Mouse (Mus musculus): ENCODE data around the gene Ppm1l. TPM values are rescaled to one million over a fixed set of nuclear protein-coding genes. Genes with fewer than 3 reads are reported as not detected.

Ppm1l gene
- polyA plus RNA-seq, 1 experiment from 2014 or later = 23.8 TPM

DNA sequence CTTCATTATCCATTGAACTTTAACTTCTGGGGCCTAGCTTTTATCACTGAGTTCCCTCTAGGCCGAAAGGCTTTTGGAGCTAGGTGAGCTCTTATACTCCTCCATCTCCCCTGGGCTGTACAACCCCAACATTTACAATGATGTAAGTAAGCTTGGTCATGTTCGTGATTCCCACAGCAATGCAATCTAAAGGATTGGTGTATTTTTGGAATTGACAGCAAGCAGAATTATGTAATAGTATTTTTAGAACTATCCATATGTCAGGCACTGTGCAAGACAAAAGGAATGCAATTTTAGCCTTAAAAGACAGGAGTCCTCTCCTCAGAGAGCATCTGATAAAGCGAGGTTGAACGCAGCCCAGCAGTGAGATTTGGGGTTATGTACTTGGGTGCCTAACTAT is 149.1 kb downstream of the Ppm1l start:
- peaks cover 31% of the 10 kb centered on the region for H3K4me1 ChIP-seq (replicated peaks)
- H3K9me3 ChIP-seq = no peaks in the 10 kb centered on the region
- no peak overlapping the region for H3K4me2 ChIP-seq (replicated peaks)
- 93% methylated on average over 4 of the region's 4 CpGs for WGBS
- no peak overlapping the region for H3K4me3 ChIP-seq (replicated peaks)
- no peak overlapping the region for H3K9ac ChIP-seq (replicated peaks)
- no peaks in the 10 kb centered on the region for H3K27me3 ChIP-seq
- no peaks in the 10 kb centered on the region for H3K36me3 ChIP-seq
- no peak for ATAC-seq
- no peak overlapping the region for H3K27ac ChIP-seq

DNA sequence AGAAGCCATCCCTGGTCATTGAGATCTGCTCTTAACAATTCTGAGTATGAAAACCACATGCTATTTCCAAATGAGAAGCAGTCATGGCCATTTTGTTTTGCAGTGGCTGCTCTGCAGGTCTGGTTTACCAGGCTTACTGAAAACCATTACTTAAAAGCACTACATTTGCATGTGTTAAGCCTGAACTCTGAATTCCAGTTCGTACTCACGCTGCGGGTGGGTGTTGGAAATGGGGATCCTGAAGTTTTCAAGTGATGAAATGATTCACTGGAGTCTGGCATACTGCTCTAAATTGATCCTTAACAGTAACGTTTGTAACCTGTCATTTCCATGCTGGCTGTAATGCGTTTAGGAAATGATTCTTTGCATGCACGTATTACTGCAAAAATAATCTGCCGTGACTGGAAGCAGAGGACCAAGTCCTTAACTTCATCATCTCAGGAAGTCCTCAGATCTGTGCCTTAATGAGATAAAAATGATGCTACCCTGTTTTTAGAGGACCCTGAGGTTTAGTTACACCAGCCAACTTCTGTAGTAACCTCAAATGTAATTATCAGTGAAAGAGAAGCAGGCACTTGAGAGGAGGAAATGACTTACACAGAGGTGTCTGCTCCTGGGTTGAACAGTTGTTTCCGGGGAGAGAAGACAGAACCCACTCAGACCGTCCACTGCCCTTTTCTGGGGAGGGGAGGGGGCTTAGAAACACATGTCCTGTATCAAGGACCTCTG is 151.8 kb downstream of the Ppm1l start:
- 49% methylated on average over 9 of the region's 9 CpGs for WGBS
- H3K4me1 ChIP-seq (replicated peaks) = peaks cover 33% of the 10 kb centered on the region
- H3K9me3 ChIP-seq = no peaks in the 10 kb centered on the region
- no peak for ATAC-seq
- no peak overlapping the region for H3K4me3 ChIP-seq (replicated peaks)
- H3K36me3 ChIP-seq = no peaks in the 10 kb centered on the region
- no peak overlapping the region for H3K9ac ChIP-seq (replicated peaks)
- H3K27ac ChIP-seq = no peak overlapping the region
- no peak overlapping the region for H3K4me2 ChIP-seq (replicated peaks)
- H3K27me3 ChIP-seq = no peaks in the 10 kb centered on the region

DNA sequence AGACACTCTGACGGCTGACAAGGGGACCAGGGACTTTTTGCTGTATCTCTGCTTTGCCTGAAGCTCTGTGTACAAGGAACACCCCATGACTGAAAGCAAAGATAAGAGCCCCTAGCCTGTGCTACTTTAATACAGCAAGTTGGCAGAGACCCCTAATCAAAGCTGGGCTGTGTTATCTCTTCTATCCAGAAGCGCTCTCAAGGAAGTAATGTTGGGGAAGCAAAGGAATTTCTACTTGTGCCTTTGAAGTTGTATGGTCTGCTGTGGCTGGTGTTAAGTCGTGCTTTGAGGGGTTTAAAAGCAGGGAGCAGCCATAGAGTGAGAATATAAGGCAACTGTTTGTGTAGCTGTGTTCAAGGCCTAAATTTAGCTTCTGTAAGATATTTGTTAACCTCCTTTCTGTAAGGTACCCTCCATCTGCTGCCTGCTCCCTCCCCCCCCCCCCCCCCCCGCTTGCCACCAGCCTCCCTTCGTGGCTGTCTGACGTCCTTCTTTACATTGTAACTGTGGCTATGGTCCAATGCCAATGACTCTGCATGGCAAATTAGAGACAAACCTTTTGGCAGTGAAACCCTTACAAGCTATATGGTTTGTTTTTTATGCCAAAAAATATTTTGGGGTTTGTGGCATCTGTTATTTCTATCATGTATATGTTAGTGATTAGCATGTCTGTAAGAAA is 152.9 kb downstream of the Ppm1l start:
- Histone ChIP-seq H3K36me3 (no peaks in the 10 kb centered on the region), H3K27me3 (no peaks in the 10 kb centered on the region), H3K27ac (peak overlapping the region; percentile 51; the same call in 1 of the 2 replicates), H3K4me1 (replicated peaks) (peaks cover 33% of the 10 kb centered on the region), H3K4me3 (replicated peaks) (no peak overlapping the region), H3K9ac (replicated peaks) (no peak overlapping the region), H3K9me3 (peaks cover 5% of the 10 kb centered on the region; the same call in 1 of the 2 replicates), H3K4me2 (replicated peaks) (no peak overlapping the region; the same call in 1 of the 2 replicates)
- 11% methylated on average over 5 of the region's 6 CpGs for WGBS
- ATAC-seq = peak; percentile 66

DNA sequence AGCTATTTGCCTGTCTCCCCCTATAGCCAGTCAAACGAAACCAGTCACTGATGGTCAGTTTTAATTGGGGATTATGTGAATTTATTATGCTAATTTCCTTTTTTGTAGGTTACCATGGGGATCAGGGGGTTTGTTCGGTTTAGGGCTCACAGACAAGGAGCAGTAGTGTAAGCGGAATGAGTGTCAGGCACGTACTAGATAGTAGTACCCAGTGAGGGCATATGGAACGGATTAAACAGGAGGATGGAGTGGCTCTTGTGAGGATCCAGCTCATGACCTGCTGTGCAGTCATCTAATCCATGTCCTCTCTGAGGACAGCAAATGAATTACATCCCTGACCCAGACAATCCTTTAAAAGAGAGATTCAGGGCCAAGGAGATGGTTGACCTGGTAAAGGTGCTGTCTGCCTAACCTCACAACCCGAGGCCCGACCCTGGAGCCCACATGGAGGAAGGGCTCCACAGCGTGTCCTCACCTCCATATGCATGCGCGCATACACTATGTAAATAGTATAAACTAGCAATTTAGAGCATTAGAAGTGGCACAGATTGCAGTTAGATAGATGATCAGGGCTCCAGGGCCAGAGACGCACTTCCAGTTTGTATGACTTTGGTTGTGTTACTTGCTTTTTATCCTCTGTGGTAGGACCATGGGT is 153.6 kb downstream of the Ppm1l start:
- Histone ChIP-seq H3K4me2 (replicated peaks) (no peak overlapping the region; the same call in 1 of the 2 replicates), H3K36me3 (no peaks in the 10 kb centered on the region), H3K9ac (replicated peaks) (no peak overlapping the region), H3K4me1 (replicated peaks) (peaks cover 33% of the 10 kb centered on the region), H3K27me3 (no peaks in the 10 kb centered on the region), H3K9me3 (peaks cover 5% of the 10 kb centered on the region; the same call in 1 of the 2 replicates), H3K27ac (peak overlapping the region; percentile 22), H3K4me3 (replicated peaks) (no peak overlapping the region)
- ATAC-seq = peak; percentile 92
- 45% methylated on average over 11 of the region's 11 CpGs for WGBS

DNA sequence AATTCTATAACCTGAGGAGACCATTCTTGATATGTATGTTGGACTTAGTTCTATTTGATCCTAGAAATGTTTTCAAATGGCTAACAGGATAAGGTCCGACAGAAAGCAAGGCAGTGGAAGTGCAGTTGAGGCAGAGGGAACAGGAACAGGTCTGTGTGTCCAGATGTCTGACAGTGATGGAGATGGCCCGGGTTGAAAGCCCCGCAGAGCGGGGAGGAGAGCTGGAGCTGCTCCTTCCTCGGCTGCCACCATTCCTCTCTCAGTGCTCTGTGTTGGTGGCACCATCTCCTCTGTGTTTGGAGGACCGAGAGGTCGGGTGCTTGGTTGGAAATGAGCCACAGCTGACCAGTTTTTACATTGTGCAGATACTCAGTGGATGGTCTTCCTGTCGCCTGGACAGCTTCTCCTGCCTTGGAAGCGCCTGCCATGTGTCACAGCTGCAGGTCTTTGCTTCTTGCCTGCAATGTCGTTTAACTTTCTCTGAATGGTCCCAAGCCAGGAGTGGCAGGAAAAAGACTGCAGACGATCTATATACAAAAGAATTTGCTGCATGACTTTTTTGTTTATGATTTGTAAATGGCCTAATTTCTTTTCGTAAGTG is 159.3 kb downstream of the Ppm1l start:
- Histone ChIP-seq H3K36me3 (no peaks in the 10 kb centered on the region), H3K9ac (replicated peaks) (no peak overlapping the region)

DNA sequence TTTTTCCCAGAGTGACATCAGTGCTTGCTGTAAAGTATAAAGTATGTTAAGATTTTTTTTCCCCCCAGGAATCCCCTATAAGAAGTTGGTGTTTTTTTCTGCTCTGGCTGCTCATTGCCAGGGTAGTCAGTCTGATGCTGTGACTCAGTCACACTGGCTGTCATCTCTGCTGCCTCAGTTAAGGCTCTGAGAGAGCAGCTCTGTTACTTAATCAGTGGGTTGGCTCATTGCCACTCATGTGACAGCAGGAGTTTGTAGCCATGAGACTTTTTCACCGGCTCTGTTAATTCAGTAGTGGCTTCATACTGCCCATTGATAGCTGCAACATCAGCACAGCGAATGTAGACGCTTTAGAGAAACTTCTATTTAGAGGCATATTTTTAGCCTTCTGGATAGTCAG is 163.3 kb downstream of the Ppm1l start:
- no peaks in the 10 kb centered on the region for H3K27me3 ChIP-seq
- no peaks in the 10 kb centered on the region for H3K36me3 ChIP-seq
- no peaks in the 10 kb centered on the region for H3K9me3 ChIP-seq
- WGBS = 60% methylated on average over 3 of the region's 3 CpGs
- ATAC-seq = no peak
- H3K4me2 ChIP-seq (replicated peaks) = no peak overlapping the region
- no peak overlapping the region for H3K9ac ChIP-seq (replicated peaks)
- H3K4me1 ChIP-seq (replicated peaks) = peaks cover 22% of the 10 kb centered on the region
- no peak overlapping the region for H3K4me3 ChIP-seq (replicated peaks)
- no peak overlapping the region for H3K27ac ChIP-seq

More for the DNA sequence above, 159.3 kb downstream of the Ppm1l start:
- no peak for ATAC-seq
- H3K27me3 ChIP-seq = no peaks in the 10 kb centered on the region
- H3K4me3 ChIP-seq (replicated peaks) = no peak overlapping the region
- H3K27ac ChIP-seq = no peak overlapping the region
- WGBS = 75% methylated on average over 12 of the region's 12 CpGs
- H3K4me1 ChIP-seq (replicated peaks) = peaks cover 20% of the 10 kb centered on the region
- H3K4me2 ChIP-seq (replicated peaks) = no peak overlapping the region
- peaks cover 5% of the 10 kb centered on the region; the same call in 1 of the 2 replicates for H3K9me3 ChIP-seq

DNA sequence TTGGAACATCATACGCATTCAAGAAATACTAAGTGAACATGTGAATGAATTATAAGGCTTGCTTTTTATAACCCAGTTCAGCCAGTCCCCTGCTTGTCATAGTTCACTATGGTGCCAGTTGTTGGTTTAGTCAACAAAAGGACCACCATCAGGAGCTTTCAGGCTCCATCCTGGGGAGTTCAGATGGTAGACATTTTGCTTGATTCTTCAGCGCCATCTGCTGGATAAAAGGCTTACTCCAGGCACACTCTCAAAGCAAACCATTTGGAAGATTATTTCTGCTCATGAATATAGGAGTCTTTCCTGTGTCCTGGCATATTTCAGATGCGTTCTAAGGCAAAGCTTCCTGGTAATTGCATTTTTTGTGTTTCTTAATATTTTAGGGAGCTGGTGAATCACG is 165.2 kb downstream of the Ppm1l start:
- ATAC-seq = peak; percentile 67
- peaks cover 15% of the 10 kb centered on the region for H3K4me1 ChIP-seq (replicated peaks)
- H3K27ac ChIP-seq = no peak overlapping the region
- 33% methylated on average over 4 of the region's 4 CpGs for WGBS
- H3K9ac ChIP-seq (replicated peaks) = no peak overlapping the region
- no peak overlapping the region for H3K4me2 ChIP-seq (replicated peaks)
- no peaks in the 10 kb centered on the region for H3K36me3 ChIP-seq
- no peaks in the 10 kb centered on the region for H3K9me3 ChIP-seq
- no peaks in the 10 kb centered on the region for H3K27me3 ChIP-seq
- no peak overlapping the region for H3K4me3 ChIP-seq (replicated peaks)

DNA sequence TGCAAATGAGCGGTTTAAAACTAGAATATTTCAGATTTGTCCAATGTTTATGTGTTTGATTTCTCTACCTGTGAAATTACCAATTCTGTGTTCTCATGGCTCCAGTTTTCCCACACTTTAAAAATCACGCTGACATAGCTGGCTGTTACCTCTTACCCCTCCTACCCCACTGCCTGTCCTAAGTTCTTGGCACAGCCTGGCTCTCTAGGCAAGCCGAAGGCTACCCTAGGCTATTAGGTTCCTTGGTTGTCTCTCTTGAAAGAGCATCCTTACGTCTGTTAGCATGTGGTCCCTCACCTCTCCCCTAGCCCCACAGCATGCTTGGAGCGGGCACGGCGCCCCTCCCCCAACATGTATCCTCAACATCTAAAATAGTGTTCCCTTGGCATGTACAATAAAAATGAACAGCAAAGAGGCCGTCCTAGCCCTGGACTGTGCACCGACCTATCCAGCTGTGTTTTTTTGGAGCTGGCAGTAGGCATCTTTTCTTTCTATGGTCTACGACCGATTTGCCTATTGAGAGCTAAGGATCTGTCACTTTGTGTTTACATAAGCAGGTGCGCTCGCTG is 167.4 kb downstream of the Ppm1l start:
- Histone ChIP-seq H3K4me1 (replicated peaks) (peaks cover 11% of the 10 kb centered on the region; the same call in 1 of the 2 replicates), H3K4me2 (replicated peaks) (no peak overlapping the region), H3K27me3 (no peaks in the 10 kb centered on the region), H3K9ac (replicated peaks) (no peak overlapping the region), H3K36me3 (no peaks in the 10 kb centered on the region), H3K9me3 (no peaks in the 10 kb centered on the region), H3K4me3 (replicated peaks) (no peak overlapping the region), H3K27ac (no peak overlapping the region)
- WGBS = 80% methylated on average over 13 of the region's 13 CpGs
- peak; percentile 31; the same call in 1 of the 2 replicates for ATAC-seq

DNA sequence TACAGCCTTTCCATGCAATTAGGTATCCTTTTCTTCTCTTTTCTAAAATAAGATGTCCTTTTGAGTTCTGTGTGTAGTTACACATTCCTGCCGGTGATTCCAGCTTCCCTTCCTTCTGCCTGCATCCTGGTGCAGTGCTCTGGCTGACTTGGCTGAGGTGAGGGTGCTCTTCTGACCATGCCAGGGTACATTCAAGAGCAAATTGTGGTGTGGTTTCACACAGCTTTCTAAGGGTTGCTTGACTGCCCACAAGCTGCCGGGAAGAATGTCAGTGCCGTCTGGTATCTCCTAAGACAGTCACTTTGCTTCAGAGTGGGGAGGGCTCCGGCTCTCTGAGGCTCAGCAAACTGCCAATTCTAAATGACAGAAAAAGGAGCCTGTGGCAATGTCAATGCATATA is 167.9 kb downstream of the Ppm1l start:
- no peak overlapping the region for H3K4me2 ChIP-seq (replicated peaks)
- H3K4me3 ChIP-seq (replicated peaks) = no peak overlapping the region
- no peaks in the 10 kb centered on the region for H3K9me3 ChIP-seq
- peaks cover 11% of the 10 kb centered on the region; the same call in 1 of the 2 replicates for H3K4me1 ChIP-seq (replicated peaks)
- 81% methylated on average over 4 of the region's 4 CpGs for WGBS
- H3K27ac ChIP-seq = no peak overlapping the region
- no peaks in the 10 kb centered on the region for H3K36me3 ChIP-seq
- no peaks in the 10 kb centered on the region for H3K27me3 ChIP-seq
- no peak overlapping the region for H3K9ac ChIP-seq (replicated peaks)
- ATAC-seq = no peak

DNA sequence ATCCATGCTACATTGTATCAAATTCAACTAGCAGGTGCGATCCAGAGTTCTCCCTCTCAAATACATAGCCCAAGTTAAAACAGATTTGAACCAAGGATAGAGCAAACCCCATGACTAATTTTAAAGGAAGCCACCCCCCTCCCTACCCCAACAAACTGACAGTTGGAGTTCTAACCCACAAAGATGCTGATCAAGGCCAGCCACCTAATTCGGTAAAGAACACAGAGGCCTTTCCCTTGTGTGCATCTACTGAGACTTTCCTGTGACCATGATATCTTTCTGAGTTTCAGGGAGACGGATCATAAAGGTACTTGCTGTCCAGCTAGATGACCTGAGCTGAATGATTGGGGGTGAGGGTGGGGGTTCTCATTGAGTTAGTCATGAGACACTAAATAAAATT is 168.7 kb downstream of the Ppm1l start:
- H3K9ac ChIP-seq (replicated peaks) = no peak overlapping the region
- 94% methylated on average over 3 of the region's 3 CpGs for WGBS
- H3K27me3 ChIP-seq = no peaks in the 10 kb centered on the region
- H3K4me1 ChIP-seq (replicated peaks) = peaks cover 11% of the 10 kb centered on the region; the same call in 1 of the 2 replicates
- no peak overlapping the region for H3K4me2 ChIP-seq (replicated peaks)
- H3K27ac ChIP-seq = no peak overlapping the region
- no peak for ATAC-seq
- no peak overlapping the region for H3K4me3 ChIP-seq (replicated peaks)
- no peaks in the 10 kb centered on the region for H3K36me3 ChIP-seq
- no peaks in the 10 kb centered on the region for H3K9me3 ChIP-seq

DNA sequence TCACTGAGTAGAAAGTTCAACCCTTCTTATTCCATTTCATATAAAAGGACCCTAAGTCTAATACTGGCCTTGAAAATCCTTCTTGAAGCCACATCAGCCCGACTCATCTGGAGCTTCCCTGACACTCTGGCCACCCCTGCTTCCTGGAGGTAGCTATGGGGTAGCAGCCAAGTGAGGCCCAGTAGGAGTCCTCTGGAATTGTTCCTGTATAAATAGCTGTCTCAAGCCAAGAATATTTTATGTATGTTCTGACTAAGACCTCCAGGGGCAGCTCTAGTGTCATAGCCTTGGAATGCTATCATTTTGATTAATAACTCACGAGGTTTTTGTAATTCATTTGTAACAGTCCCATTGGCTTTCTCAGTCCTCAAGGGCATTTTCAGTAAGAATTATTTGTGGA is 169.1 kb downstream of the Ppm1l start:
- H3K36me3 ChIP-seq = no peaks in the 10 kb centered on the region
- WGBS = 78% methylated on average over 2 of the region's 2 CpGs
- no peaks in the 10 kb centered on the region for H3K27me3 ChIP-seq
- no peak overlapping the region for H3K9ac ChIP-seq (replicated peaks)
- no peak for ATAC-seq
- H3K4me1 ChIP-seq (replicated peaks) = peaks cover 11% of the 10 kb centered on the region; the same call in 1 of the 2 replicates
- no peaks in the 10 kb centered on the region for H3K9me3 ChIP-seq
- H3K27ac ChIP-seq = no peak overlapping the region
- no peak overlapping the region for H3K4me3 ChIP-seq (replicated peaks)
- H3K4me2 ChIP-seq (replicated peaks) = no peak overlapping the region

All from midbrain, embryonic 13.5 days (tissue).